Mouse (Mus musculus) liver, embryonic 14.5 days (tissue): ENCODE measurements around the gene Cldn13. TPM values are rescaled to one million over a fixed set of nuclear protein-coding genes. Genes with fewer than 3 reads are reported as not detected.
A peak's percentile ranks its signal among the peaks of the same experiment; 100 is the strongest.

Source experiments
- ATAC-seq: fragments of 200-750 bp; cut with Nextera tagmentation; 2 replicates; pipeline ENCODE4 v1.8.0; 2017; ENCODE audit warnings: moderate number of reproducible peaks, mild to moderate bottlenecking, moderate library complexity; ENCODE audit not compliant: insufficient read depth
- DNase-seq, 3 experiments: peaks; one replicate each; pipeline ENCODE4 v3.0.0-alpha.2; 2012 to 2013; ENCODE audit warnings: low read depth in 3 of 3, low spot score in 3 of 3
- H3K27ac ChIP-seq: fragments of 300-500 bp; sonication (generic); 2 replicates; pipeline ENCODE4 v1.5.1; 2014; ENCODE audit warnings: moderate library complexity, mild to moderate bottlenecking, control low read depth, inconsistent platforms
- H3K27me3 ChIP-seq: fragments of 300-500 bp; sonication (generic); 2 replicates; pipeline ENCODE4 v1.6.1; 2014; ENCODE audit warnings: mild to moderate bottlenecking, low read length, moderate library complexity; ENCODE audit not compliant: control insufficient read depth, insufficient read depth
- H3K36me3 ChIP-seq: fragments of 300-500 bp; sonication (generic); replicated peaks from 2 replicates; pipeline ENCODE4 v1.6.1; 2014; ENCODE audit warnings: low read depth; ENCODE audit not compliant: control insufficient read depth, insufficient read depth
- H3K4me1 ChIP-seq, 2 experiments: fragments of 200-500 bp in 1 of 2; fragments of 300-500 bp in 1 of 2; sonication (generic) in 1 of 2; replicated peaks; 2 replicates each; pipeline ENCODE4 v1.6.1; 2012 to 2014; ENCODE audit warnings: antibody characterized with exemption in 1 of 2, inconsistent platforms in 1 of 2, low read length in 1 of 2; ENCODE audit not compliant: control insufficient read depth in 2 of 2, insufficient read depth in 2 of 2
- H3K4me2 ChIP-seq: fragments of 300-500 bp; sonication (generic); 2 replicates; pipeline ENCODE4 v1.6.1; 2014; ENCODE audit warnings: low read depth, mild to moderate bottlenecking, control low read depth, moderate library complexity
- H3K4me3 ChIP-seq, 2 experiments: fragments of 200-500 bp in 1 of 2; fragments of 300-500 bp in 1 of 2; sonication (generic) in 1 of 2; 2 replicates each; pipeline ENCODE4 v1.5.1; 2012 to 2014; ENCODE audit warnings: low read depth in 2 of 2, low read length in 2 of 2, mild to moderate bottlenecking in 2 of 2, control low read depth in 1 of 2, inconsistent platforms in 1 of 2, moderate library complexity in 1 of 2; ENCODE audit not compliant: insufficient read depth in 1 of 2
- H3K9ac ChIP-seq: fragments of 300-500 bp; sonication (generic); replicated peaks from 2 replicates; pipeline ENCODE4 v1.6.1; 2014; ENCODE audit warnings: mild to moderate bottlenecking, control low read depth, moderate library complexity
- H3K9me3 ChIP-seq: fragments of 300-500 bp; sonication (generic); 2 replicates; pipeline ENCODE4 v1.6.1; 2016; ENCODE audit warnings: low read length, mixed read lengths; ENCODE audit not compliant: control insufficient read depth
- CTCF ChIP-seq: IDR thresholded peaks from 2 replicates; pipeline ENCODE4 v1.5.1; 2016; ENCODE audit warnings: antibody characterized with exemption, low read depth, control low read depth
- EP300 ChIP-seq: IDR thresholded peaks from 2 replicates; pipeline ENCODE4 v1.6.1; 2016; ENCODE audit warnings: antibody characterized with exemption, low read depth
- WGBS: fragments of 180-500 bp; shearing (Covaris S2); extraction: QIAGEN DNeasy Blood & Tissue Kit; methylation state at CpG from one replicate; pipeline ENCODE4 v1.1.7; 2014; ENCODE audit not compliant: insufficient replicate concordance; 5-methylcytosine and 5-hydroxymethylcytosine counted together
- polyA plus RNA-seq, 2 experiments: library from polyadenylated mRNA; depleted of rRNA in 1 of 2; stranded (reverse) in 1 of 2; unstranded in 1 of 2; fragments of >200 nt; fragmentation: Nextera tagmentation in 1 of 2; extraction: Ambion mirVana in 1 of 2; gene quantifications; 2 replicates each; pipeline versions ENCODE4 v1.2.1 to v1.2.3; 2012 to 2014

Gene Cldn13
- polyA plus RNA-seq, 2 experiments, result 152 to 296 TPM

DNA sequence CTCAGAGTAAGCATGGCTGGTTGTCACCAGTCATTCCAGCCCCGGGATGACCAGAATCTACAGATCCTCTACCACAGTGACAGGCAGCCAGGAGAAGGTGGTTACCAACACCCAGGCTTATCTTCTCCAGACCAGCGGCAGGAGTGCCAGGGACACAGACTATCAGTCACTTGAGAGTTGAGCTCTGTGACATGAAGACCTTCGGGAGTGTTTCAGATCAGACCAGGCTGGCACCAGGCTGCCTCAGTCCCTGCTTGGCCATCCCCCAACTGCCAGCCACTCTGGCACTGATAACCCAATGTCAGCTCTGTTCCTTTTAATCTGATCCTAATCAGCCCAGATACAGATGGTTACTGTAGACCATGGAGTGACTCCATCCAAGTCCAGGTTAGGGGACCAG is 3.8 kb upstream of the Cldn13 start:
- peak; percentile 89 to 92 (median 90) for DNase-seq
- Histone ChIP-seq H3K4me3 (peak overlapping the region; percentile 20 to 23), H3K27ac (peak overlapping the region; percentile 95), H3K9ac (peak overlapping the region; percentile 63), H3K9me3 (peaks cover 2% of the 10 kb centered on the region), H3K4me1 (peaks cover 49 to 53% of the 10 kb centered on the region in 2 experiments), H3K27me3 (no peaks in the 10 kb centered on the region), H3K4me2 (peak overlapping the region; percentile 62), H3K36me3 (no peaks in the 10 kb centered on the region)
- TF ChIP-seq CTCF (no peak), EP300 (peak; percentile 94)
- ATAC-seq, result peak; percentile 88
- WGBS, result 12% methylated on average over 3 of the region's 3 CpGs

GRCm38 (mm10) chr5:134918071-134918832 is 2.9 kb upstream of the Cldn13 start:
- Histone ChIP-seq H3K27ac (peak overlapping the region; percentile 95), H3K4me1 (peaks cover 49 to 53% of the 10 kb centered on the region in 2 experiments), H3K36me3 (no peaks in the 10 kb centered on the region), H3K4me2 (peak overlapping the region; percentile 62), H3K27me3 (no peaks in the 10 kb centered on the region), H3K4me3 (peak overlapping the region in 1 of 2 experiments; percentile 13; a peak in 1 of 4 replicates), H3K9me3 (peaks cover 2% of the 10 kb centered on the region), H3K9ac (peak overlapping the region; percentile 38)
- TF ChIP-seq CTCF (peak; percentile 99), EP300 (0 out of 2 replicates have a peak, but pooled peaks have one; percentile 21)
- peak; percentile 88 to 90 (median 89) for DNase-seq
- WGBS, result 39% methylated on average over 16 of the region's 16 CpGs
- no peak for ATAC-seq

- H3K4me1 ChIP-seq, result peaks cover 29 to 37% of the 10 kb centered on the region in 2 experiments
- WGBS, result 22% methylated on average over 8 of the region's 8 CpGs
Measured at GRCm38 (mm10) chr5:134914510-134914909, 816 bp downstream of the Cldn13 start.

GRCm38 (mm10) chr5:134913753-134914152 is 1.6 kb downstream of the Cldn13 start:
- TF ChIP-seq CTCF, result no peak
- peak; percentile 97 for TF ChIP-seq EP300
- DNase-seq (peak; percentile 90 to 94 (median 92)), ATAC-seq (peak; percentile 85)
- H3K27me3 ChIP-seq, result no peaks in the 10 kb centered on the region
- H3K4me2 ChIP-seq, result peak overlapping the region; percentile 82
- peak overlapping the region; percentile 100 for H3K9ac ChIP-seq
- WGBS, result 15% methylated on average over 4 of the region's 4 CpGs
- H3K4me3 ChIP-seq, result peak overlapping the region; percentile 89
- peaks cover 25 to 33% of the 10 kb centered on the region in 2 experiments for H3K4me1 ChIP-seq
- peak overlapping the region; percentile 95 for H3K27ac ChIP-seq
- H3K36me3 ChIP-seq, result peaks cover 3% of the 10 kb centered on the region; the same call in 1 of the 2 replicates
- peaks cover 2% of the 10 kb centered on the region for H3K9me3 ChIP-seq

More at GRCm38 (mm10) chr5:134914510-134914909, 816 bp downstream of the Cldn13 start:
- TF ChIP-seq EP300, result no peak
- no peak for TF ChIP-seq CTCF
- Histone ChIP-seq H3K4me2 (peak overlapping the region; percentile 82), H3K9me3 (peaks cover 2% of the 10 kb centered on the region), H3K27ac (peak overlapping the region; percentile 95), H3K9ac (peak overlapping the region; percentile 100), H3K36me3 (peaks cover 3% of the 10 kb centered on the region; the same call in 1 of the 2 replicates), H3K27me3 (no peaks in the 10 kb centered on the region), H3K4me3 (peak overlapping the region; percentile 89)
- DNase-seq (no peak), ATAC-seq (no peak)

DNA sequence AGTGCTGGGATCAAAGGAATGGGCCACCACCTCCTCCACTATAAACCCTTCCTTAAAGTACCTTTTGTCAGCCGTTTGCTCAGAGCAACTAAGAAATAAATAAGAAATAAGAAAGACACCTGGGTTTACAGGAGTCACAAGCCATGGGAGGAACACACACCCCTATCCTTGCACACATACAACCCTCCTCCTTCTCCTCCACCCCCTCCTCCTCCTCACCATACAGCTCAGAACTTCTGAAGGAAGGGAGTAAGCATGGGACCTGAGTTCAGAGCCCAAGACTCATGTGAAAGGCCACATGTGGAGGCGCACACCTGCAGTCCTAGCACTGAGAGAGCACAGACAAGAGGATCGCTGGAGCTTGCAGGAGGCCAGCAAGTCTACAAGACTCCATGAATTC is 2.0 kb downstream of the Cldn13 start:
- H3K4me1 ChIP-seq, result peaks cover 21 to 29% of the 10 kb centered on the region in 2 experiments
- H3K36me3 ChIP-seq, result peaks cover 3% of the 10 kb centered on the region; the same call in 1 of the 2 replicates
- peak overlapping the region; percentile 100 for H3K9ac ChIP-seq
- ATAC-seq (peak; percentile 50), DNase-seq (no peak)
- peak overlapping the region; percentile 95 for H3K27ac ChIP-seq
- peak overlapping the region; percentile 82 for H3K4me2 ChIP-seq
- no peaks in the 10 kb centered on the region for H3K27me3 ChIP-seq
- 26% methylated on average over 3 of the region's 3 CpGs for WGBS
- TF ChIP-seq EP300 (no peak), CTCF (no peak)
- H3K4me3 ChIP-seq, result peak overlapping the region; percentile 89
- H3K9me3 ChIP-seq, result peaks cover 2% of the 10 kb centered on the region
